Mouse (Mus musculus) limb, embryonic 13.5 days (tissue): ENCODE results near the gene Esrrg. TPM values are rescaled to one million over a fixed set of nuclear protein-coding genes. Genes with fewer than 3 reads are reported as not detected.

Experiments used
- ATAC-seq: fragments of 200-750 bp; cut with Nextera tagmentation; 2 replicates; pipeline ENCODE4 v1.8.0; 2017; ENCODE audit warnings: low read depth, moderate number of reproducible peaks, moderate TSS enrichment; ENCODE audit not compliant: low FRiP score
- H3K27ac ChIP-seq: fragments of 300-500 bp; sonication (generic); 2 replicates; pipeline ENCODE4 v1.5.1; 2015; ENCODE audit warnings: inconsistent platforms, mild to moderate bottlenecking, moderate library complexity
- H3K27me3 ChIP-seq: fragments of 300-500 bp; sonication (generic); 2 replicates; pipeline ENCODE4 v1.6.1; 2015; ENCODE audit warnings: mild to moderate bottlenecking, inconsistent platforms
- H3K36me3 ChIP-seq: fragments of 300-500 bp; sonication (generic); 2 replicates; pipeline ENCODE4 v1.6.1; 2015; ENCODE audit warnings: inconsistent platforms, mild to moderate bottlenecking, moderate library complexity
- H3K4me1 ChIP-seq: fragments of 300-500 bp; sonication (generic); 2 replicates; pipeline ENCODE4 v1.6.1; 2015; ENCODE audit warnings: inconsistent platforms
- H3K4me2 ChIP-seq: fragments of 300-500 bp; sonication (generic); replicated peaks from 2 replicates; pipeline ENCODE4 v1.6.1; 2015; ENCODE audit warnings: inconsistent platforms, mild to moderate bottlenecking, moderate library complexity
- H3K4me3 ChIP-seq: fragments of 300-500 bp; sonication (generic); 2 replicates; pipeline ENCODE4 v1.5.1; 2015; ENCODE audit warnings: moderate library complexity, mild to moderate bottlenecking, inconsistent platforms
- H3K9ac ChIP-seq: fragments of 300-500 bp; sonication (generic); 2 replicates; pipeline ENCODE4 v1.6.1; 2015; ENCODE audit warnings: mild to moderate bottlenecking, inconsistent platforms
- H3K9me3 ChIP-seq: fragments of 300-500 bp; sonication (generic); 2 replicates; pipeline ENCODE4 v1.6.1; 2016; ENCODE audit warnings: inconsistent platforms
- WGBS: fragments of 180-500 bp; shearing (Covaris S2); methylation state at CpG from one replicate; pipeline ENCODE4 v1.1.7; 2015; 5-methylcytosine and 5-hydroxymethylcytosine counted together
- polyA plus RNA-seq: library from polyadenylated mRNA; unstranded; fragments of >200 nt; fragmentation: Nextera tagmentation; extraction: Ambion mirVana; gene quantifications from 2 replicates; pipeline ENCODE4 v1.2.1, GENCODE M21; 2015

Gene Esrrg
- polyA plus RNA-seq, 1 experiment from 2014 or later: 3.1 TPM

- ATAC-seq: no peak
- no peak overlapping the region for H3K4me2 ChIP-seq
- no peak overlapping the region for H3K4me3 ChIP-seq
- H3K27me3 ChIP-seq: no peaks in the 10 kb centered on the region
- 76% methylated on average over 7 of the region's 7 CpGs for WGBS
- peaks cover 12% of the 10 kb centered on the region; the same call in 1 of the 2 replicates for H3K4me1 ChIP-seq
- H3K9me3 ChIP-seq: no peaks in the 10 kb centered on the region
- H3K27ac ChIP-seq: no peak overlapping the region
- H3K36me3 ChIP-seq: no peaks in the 10 kb centered on the region
- no peak overlapping the region for H3K9ac ChIP-seq
Measured at GRCm38 (mm10) chr1:187938652-187939051, 330.1 kb downstream of the Esrrg start.

- Histone ChIP-seq H3K36me3 (no peaks in the 10 kb centered on the region), H3K9me3 (no peaks in the 10 kb centered on the region), H3K27ac (no peak overlapping the region), H3K27me3 (no peaks in the 10 kb centered on the region), H3K4me3 (no peak overlapping the region), H3K4me2 (no peak overlapping the region), H3K4me1 (peaks cover 12% of the 10 kb centered on the region; the same call in 1 of the 2 replicates), H3K9ac (no peak overlapping the region)
- WGBS: 31% methylated on average over 4 of the region's 4 CpGs
- ATAC-seq: no peak
Measured at GRCm38 (mm10) chr1:187939078-187939477, 330.5 kb downstream of the Esrrg start.

- Histone ChIP-seq H3K9me3 (no peaks in the 10 kb centered on the region), H3K4me2 (no peak overlapping the region), H3K36me3 (no peaks in the 10 kb centered on the region), H3K27me3 (no peaks in the 10 kb centered on the region), H3K9ac (no peak overlapping the region), H3K27ac (no peak overlapping the region), H3K4me1 (no peaks in the 10 kb centered on the region), H3K4me3 (no peak overlapping the region)
- no peak for ATAC-seq
- WGBS: 46% methylated on average over 3 of the region's 3 CpGs
Measured at GRCm38 (mm10) chr1:187951506-187951905, 342.9 kb downstream of the Esrrg start.

GRCm38 (mm10) chr1:187956702-187957101, 348.1 kb downstream of the Esrrg start:
- H3K36me3 ChIP-seq: no peaks in the 10 kb centered on the region
- H3K9me3 ChIP-seq: no peaks in the 10 kb centered on the region
- H3K9ac ChIP-seq: no peak overlapping the region
- no peaks in the 10 kb centered on the region for H3K4me1 ChIP-seq
- WGBS: 91% methylated on average over 2 of the region's 2 CpGs
- ATAC-seq: no peak
- H3K4me2 ChIP-seq: no peak overlapping the region
- no peak overlapping the region for H3K4me3 ChIP-seq
- 0 out of 2 replicates have a peak, but pooled peaks cover 4% of the 10 kb centered on the region for H3K27me3 ChIP-seq
- no peak overlapping the region for H3K27ac ChIP-seq

GRCm38 (mm10) chr1:187959192-187959591, 350.6 kb downstream of the Esrrg start:
- Histone ChIP-seq H3K36me3 (no peaks in the 10 kb centered on the region), H3K9ac (no peak overlapping the region), H3K4me1 (no peaks in the 10 kb centered on the region), H3K9me3 (no peaks in the 10 kb centered on the region), H3K4me3 (no peak overlapping the region), H3K27ac (no peak overlapping the region), H3K4me2 (no peak overlapping the region), H3K27me3 (0 out of 2 replicates have a peak, but pooled peaks cover 4% of the 10 kb centered on the region)
- 83% methylated on average over 9 of the region's 9 CpGs for WGBS
- ATAC-seq: no peak

GRCm38 (mm10) chr1:187961452-187961851, 352.9 kb downstream of the Esrrg start:
- H3K9ac ChIP-seq: no peak overlapping the region
- H3K4me1 ChIP-seq: no peaks in the 10 kb centered on the region
- H3K27ac ChIP-seq: no peak overlapping the region
- no peaks in the 10 kb centered on the region for H3K36me3 ChIP-seq
- H3K9me3 ChIP-seq: no peaks in the 10 kb centered on the region
- 67% methylated on average over 5 of the region's 5 CpGs for WGBS
- peaks cover 10% of the 10 kb centered on the region; the same call in 1 of the 2 replicates for H3K27me3 ChIP-seq
- H3K4me3 ChIP-seq: no peak overlapping the region
- no peak for ATAC-seq
- H3K4me2 ChIP-seq: no peak overlapping the region

GRCm38 (mm10) chr1:187964829-187965760, 356.5 kb downstream of the Esrrg start:
- ATAC-seq: no peak

GRCm38 (mm10) chr1:187965921-187966320, 357.3 kb downstream of the Esrrg start:
- H3K9me3 ChIP-seq: no peaks in the 10 kb centered on the region
- ATAC-seq: no peak
- H3K27me3 ChIP-seq: peaks cover 7% of the 10 kb centered on the region; the same call in 1 of the 2 replicates
- no peak overlapping the region for H3K27ac ChIP-seq
- H3K4me2 ChIP-seq: no peak overlapping the region
- 37% methylated on average over 6 of the region's 6 CpGs for WGBS
- H3K4me3 ChIP-seq: no peak overlapping the region
- H3K4me1 ChIP-seq: no peaks in the 10 kb centered on the region; the same call in 1 of the 2 replicates
- no peak overlapping the region for H3K9ac ChIP-seq
- H3K36me3 ChIP-seq: no peaks in the 10 kb centered on the region

More at GRCm38 (mm10) chr1:187964829-187965760, 356.5 kb downstream of the Esrrg start:
- H3K4me2 ChIP-seq: no peak overlapping the region
- H3K9me3 ChIP-seq: no peaks in the 10 kb centered on the region
- H3K4me3 ChIP-seq: no peak overlapping the region
- H3K9ac ChIP-seq: no peak overlapping the region
- H3K27me3 ChIP-seq: peaks cover 7% of the 10 kb centered on the region; the same call in 1 of the 2 replicates
- no peak overlapping the region for H3K27ac ChIP-seq
- H3K36me3 ChIP-seq: no peaks in the 10 kb centered on the region
- H3K4me1 ChIP-seq: no peaks in the 10 kb centered on the region; the same call in 1 of the 2 replicates
- 50% methylated on average over 18 of the region's 18 CpGs for WGBS

GRCm38 (mm10) chr1:187968379-187968778, 359.8 kb downstream of the Esrrg start:
- WGBS: 82% methylated on average over 4 of the region's 4 CpGs
- no peak overlapping the region for H3K9ac ChIP-seq
- no peak overlapping the region for H3K4me2 ChIP-seq
- no peaks in the 10 kb centered on the region; the same call in 1 of the 2 replicates for H3K4me1 ChIP-seq
- H3K27me3 ChIP-seq: peaks cover 11% of the 10 kb centered on the region; the same call in 1 of the 2 replicates
- no peak overlapping the region for H3K4me3 ChIP-seq
- H3K36me3 ChIP-seq: no peaks in the 10 kb centered on the region
- no peaks in the 10 kb centered on the region for H3K9me3 ChIP-seq
- no peak for ATAC-seq
- H3K27ac ChIP-seq: no peak overlapping the region

GRCm38 (mm10) chr1:187969491-187969890, 360.9 kb downstream of the Esrrg start:
- WGBS: 65% methylated on average over 5 of the region's 5 CpGs
- Histone ChIP-seq H3K27me3 (peaks cover 13% of the 10 kb centered on the region; the same call in 1 of the 2 replicates), H3K36me3 (no peaks in the 10 kb centered on the region), H3K9ac (no peak overlapping the region), H3K27ac (no peak overlapping the region), H3K9me3 (no peaks in the 10 kb centered on the region), H3K4me3 (no peak overlapping the region), H3K4me2 (no peak overlapping the region), H3K4me1 (no peaks in the 10 kb centered on the region; the same call in 1 of the 2 replicates)
- ATAC-seq: no peak

- Histone ChIP-seq H3K4me3 (no peak overlapping the region), H3K9me3 (no peaks in the 10 kb centered on the region), H3K36me3 (no peaks in the 10 kb centered on the region), H3K4me2 (no peak overlapping the region), H3K4me1 (no peaks in the 10 kb centered on the region), H3K27ac (no peak overlapping the region), H3K27me3 (0 out of 2 replicates have a peak, but pooled peaks cover 7% of the 10 kb centered on the region), H3K9ac (no peak overlapping the region)
- WGBS: 10% methylated on average over 9 of the region's 9 CpGs
- no peak for ATAC-seq
Measured at GRCm38 (mm10) chr1:187974396-187974795, 365.8 kb downstream of the Esrrg start.
